Comparison of ENCODE assay signal across 8 mouse cellular contexts in genomic region chr19:57274286-57274685, GRCm38 (mm10). TPM values are rescaled to one million over a fixed set of nuclear protein-coding genes. Genes with fewer than 3 reads are reported as not detected.
DNase-seq lines count a peak whose midpoint lies in the region; ATAC-seq and TF ChIP-seq lines count a peak whose summit lies in the region.

No protein-coding gene starts in this region.

- ATAC-seq in forebrain, embryonic 11.5 days (replicated peaks; ENCODE audit: low FRiP score), result no peak
- no peak for ATAC-seq in lung, postnatal 0 days
- ATAC-seq in intestine, embryonic 14.5 days (replicated peaks; ENCODE audit: low FRiP score, low TSS enrichment, low read depth), result no peak
- ATAC-seq in neural tube, embryonic 15.5 days (ENCODE audit: low FRiP score), result no peak

- H3K36me3 ChIP-seq in forebrain, embryonic 10.5 days (replicated peaks), result no peaks in the 10 kb centered on the region
- no peaks in the 10 kb centered on the region for H3K36me3 ChIP-seq in forebrain, embryonic 11.5 days (ENCODE audit: control insufficient read depth, insufficient read depth, low read length)
- H3K36me3 ChIP-seq in lung, postnatal 0 days (ENCODE audit: insufficient read depth, low read length), result no peaks in the 10 kb centered on the region
- no peaks in the 10 kb centered on the region for H3K36me3 ChIP-seq in intestine, embryonic 14.5 days (ENCODE audit: control insufficient read depth, insufficient read depth, low read length)
- no peaks in the 10 kb centered on the region for H3K36me3 ChIP-seq in neural tube, embryonic 15.5 days

- H3K9me3 ChIP-seq in forebrain, embryonic 10.5 days, result no peaks in the 10 kb centered on the region
- H3K9me3 ChIP-seq in forebrain, embryonic 11.5 days (ENCODE audit: control insufficient read depth, low read length), result no peaks in the 10 kb centered on the region
- H3K9me3 ChIP-seq in lung, postnatal 0 days (ENCODE audit: low read length), result no peaks in the 10 kb centered on the region
- H3K9me3 ChIP-seq in intestine, embryonic 14.5 days (ENCODE audit: control insufficient read depth, low read length), result no peaks in the 10 kb centered on the region
- no peaks in the 10 kb centered on the region for H3K9me3 ChIP-seq in neural tube, embryonic 15.5 days (replicated peaks)

- H3K27me3 ChIP-seq in forebrain, embryonic 10.5 days (ENCODE audit: poor library complexity, severe bottlenecking), result peaks cover 25% of the 10 kb centered on the region
- no peaks in the 10 kb centered on the region; the same call in 1 of the 2 replicates for H3K27me3 ChIP-seq in forebrain, embryonic 11.5 days (ENCODE audit: control insufficient read depth, insufficient read depth, low read length)
- H3K27me3 ChIP-seq in lung, postnatal 0 days (replicated peaks; ENCODE audit: insufficient read depth, low read length), result no peaks in the 10 kb centered on the region
- no peaks in the 10 kb centered on the region for H3K27me3 ChIP-seq in intestine, embryonic 14.5 days (replicated peaks; ENCODE audit: control insufficient read depth, insufficient read depth, low read length)
- H3K27me3 ChIP-seq in neural tube, embryonic 15.5 days (replicated peaks), result no peaks in the 10 kb centered on the region

- no peak overlapping the region for H3K9ac ChIP-seq in forebrain, embryonic 11.5 days (ENCODE audit: low read length)
- no peak overlapping the region for H3K9ac ChIP-seq in lung, postnatal 0 days (replicated peaks; ENCODE audit: low read depth)
- H3K9ac ChIP-seq in intestine, embryonic 14.5 days (ENCODE audit: low read length), result no peak overlapping the region
- no peak overlapping the region for H3K9ac ChIP-seq in neural tube, embryonic 15.5 days (replicated peaks)

- no peak overlapping the region; the same call in 1 of the 2 replicates for H3K4me2 ChIP-seq in forebrain, embryonic 11.5 days (ENCODE audit: low read depth, low read length, severe bottlenecking)
- peak overlapping the region; percentile 25 for H3K4me2 ChIP-seq in lung, postnatal 0 days (replicated peaks; ENCODE audit: low read depth, low read length)
- peak overlapping the region; percentile 46; the same call in 1 of the 2 replicates for H3K4me2 ChIP-seq in intestine, embryonic 14.5 days (ENCODE audit: low read length)
- peak overlapping the region; percentile 37; the same call in 1 of the 2 replicates for H3K4me2 ChIP-seq in neural tube, embryonic 15.5 days

- DNase-seq in forebrain, embryonic 10.5 days (ENCODE audit: extremely low spot score, low spot score), result no peak
- no peak for DNase-seq in forebrain, embryonic 11.5 days (ENCODE audit: low spot score)
- DNase-seq in lung, postnatal 0 days (ENCODE audit: low spot score), result no peak
- DNase-seq in lung, postnatal 10 days, result no peak
- DNase-seq in intestine, embryonic 14.5 days (ENCODE audit: low spot score), result no peak
- no peak for DNase-seq in layer of hippocampus, adult 8-10 months (ENCODE audit: low spot score in 2 of 2)
- no peak for DNase-seq in layer of hippocampus, postnatal 14 days (ENCODE audit: low spot score in 2 of 2)

- WGBS in forebrain, embryonic 10.5 days, result 48% methylated on average over 12 of the region's 12 CpGs
- 48% methylated on average over 12 of the region's 12 CpGs for WGBS in forebrain, embryonic 11.5 days
- WGBS in lung, postnatal 0 days, result 43% methylated on average over 12 of the region's 12 CpGs
- 40% methylated on average over 12 of the region's 12 CpGs for WGBS in intestine, embryonic 14.5 days
- WGBS in neural tube, embryonic 15.5 days, result 54% methylated on average over 12 of the region's 12 CpGs

- peak overlapping the region; percentile 20; the same call in 1 of the 2 replicates for H3K4me3 ChIP-seq in forebrain, embryonic 10.5 days
- no peak overlapping the region for H3K4me3 ChIP-seq in forebrain, embryonic 11.5 days (ENCODE audit: low read depth, low read length)
- no peak overlapping the region for H3K4me3 ChIP-seq in lung, postnatal 0 days (ENCODE audit: low read depth, low read length)
- no peak overlapping the region for H3K4me3 ChIP-seq in intestine, embryonic 14.5 days (ENCODE audit: low read depth, low read length)
- H3K4me3 ChIP-seq in neural tube, embryonic 15.5 days (replicated peaks), result no peak overlapping the region

- TF ChIP-seq CTCF in lung, postnatal 0 days (IDR thresholded peaks at IDR 0.05), result no peak

- no peak overlapping the region for H3K27ac ChIP-seq in forebrain, embryonic 10.5 days
- H3K27ac ChIP-seq in forebrain, embryonic 11.5 days (ENCODE audit: low read depth, low read length), result no peak overlapping the region
- H3K27ac ChIP-seq in lung, postnatal 0 days (ENCODE audit: low read length), result peak overlapping the region; percentile 23
- H3K27ac ChIP-seq in intestine, embryonic 14.5 days (ENCODE audit: low read depth), result no peak overlapping the region
- no peak overlapping the region for H3K27ac ChIP-seq in neural tube, embryonic 15.5 days (replicated peaks)

- H3K4me1 ChIP-seq in forebrain, embryonic 10.5 days, result peaks cover 61% of the 10 kb centered on the region
- peaks cover 16% of the 10 kb centered on the region; the same call in 1 of the 2 replicates for H3K4me1 ChIP-seq in forebrain, embryonic 11.5 days (replicated peaks; ENCODE audit: control insufficient read depth, insufficient read depth, low read length)
- peaks cover 20% of the 10 kb centered on the region; the same call in 1 of the 2 replicates for H3K4me1 ChIP-seq in lung, postnatal 0 days (ENCODE audit: insufficient read depth, low read depth, low read length)
- H3K4me1 ChIP-seq in intestine, embryonic 14.5 days (replicated peaks; ENCODE audit: control insufficient read depth, insufficient read depth, low read length), result peaks cover 49% of the 10 kb centered on the region
- H3K4me1 ChIP-seq in neural tube, embryonic 15.5 days, result peaks cover 38% of the 10 kb centered on the region

- no peak for TF ChIP-seq EP300 in lung, postnatal 0 days (IDR thresholded peaks at IDR 0.05)

RNA-seq across cellular contexts. Expression of gene Ablim1, which starts 40.4 kb away (rescaled TPM):
- 20.5 and 21.0 TPM in 2 replicates for polyA plus RNA-seq in forebrain, embryonic 10.5 days (2016; fragmentation: Nextera tagmentation; extraction: Ambion mirVana)
- polyA plus RNA-seq in forebrain, embryonic 11.5 days (2014; fragmentation: Nextera tagmentation; extraction: Ambion mirVana), result 17.0 and 19.9 TPM in 2 replicates
- 50.1 and 50.7 TPM in 2 replicates for polyA plus RNA-seq in lung, postnatal 0 days (2015; fragmentation: Nextera tagmentation; extraction: Ambion mirVana)
- 28.3 and 30.2 TPM in 2 replicates for polyA plus RNA-seq in intestine, embryonic 14.5 days (2014; fragmentation: Nextera tagmentation; extraction: Ambion mirVana)
- polyA plus RNA-seq in neural tube, embryonic 15.5 days (2015; fragmentation: Nextera tagmentation; extraction: Ambion mirVana), result 58.6 and 58.7 TPM in 2 replicates
- total RNA-seq in layer of hippocampus, adult 8-10 months (2022), result 10 to 100 TPM; 80.6 to 97.1 (median 86.4) TPM
- total RNA-seq in layer of hippocampus, postnatal 14 days (2021), result 10 to 100 TPM; 68.1 to 78.3 TPM
